Mouse (Mus musculus) gastrocnemius, postnatal 36 days (tissue): ENCODE results near the gene Bcl7a. TPM values are rescaled to one million over a fixed set of nuclear protein-coding genes. Genes with fewer than 3 reads are reported as not detected.
A peak's percentile ranks its signal among the peaks of the same experiment; 100 is the strongest.

ENCODE experiments used
- DNase-seq, 2 experiments: peaks; one replicate each; pipeline ENCODE4 v3.0.0; 2022
- intact Hi-C: fragments of 180-260 bp; cut with DNase I; formaldehyde crosslinking; loops from one replicate; pipeline ENCODE4 v1.15.1; 2025
- total RNA-seq, 2 experiments: library from RNA; stranded (reverse); gene quantifications; 2 replicates each; pipeline ENCODE4 v1.2.3; 2021

Bcl7a gene
- total RNA-seq, 2 experiments from 2014 or later, result 6.6 to 10.7 TPM

DNA sequence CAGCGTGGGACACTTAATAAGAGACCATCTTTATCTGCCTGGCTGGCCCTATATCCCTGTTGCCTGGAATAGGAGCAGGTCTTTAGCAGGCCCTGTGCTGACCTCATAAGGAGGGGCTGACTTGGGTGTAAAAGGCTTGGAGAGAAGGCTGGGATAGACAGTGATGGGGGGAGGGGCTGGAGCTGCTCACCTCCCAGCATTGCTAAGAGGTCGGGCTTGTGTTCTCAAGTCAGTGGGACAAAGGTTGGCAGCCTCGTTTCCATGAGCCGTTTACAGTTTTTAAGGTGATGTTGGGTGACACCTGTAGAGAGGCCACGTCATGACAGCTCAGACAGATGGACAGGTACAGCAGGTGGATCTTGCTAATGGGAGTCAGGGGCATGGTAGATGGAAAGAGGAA, 26.4 kb downstream of the Bcl7a start:
- intact Hi-C loops, result no loop called here
- DNase-seq, result no peak

GRCm38 (mm10) chr5:123375262-123375661, 31.6 kb downstream of the Bcl7a start:
- intact Hi-C loops, result loop anchor here (5.0 kb wide), 1 partner anchor 152 kb away; the partner anchor contains the start of gene Gm49027
- no peak for DNase-seq

GRCm38 (mm10) chr5:123375793-123376452, 32.3 kb downstream of the Bcl7a start:
- no peak for DNase-seq
- intact Hi-C loops, result loop anchor here (2.0 to 5.0 kb wide), 2 partner anchors 61 to 151 kb away; partner anchors contain the start of gene Gm49027

DNA sequence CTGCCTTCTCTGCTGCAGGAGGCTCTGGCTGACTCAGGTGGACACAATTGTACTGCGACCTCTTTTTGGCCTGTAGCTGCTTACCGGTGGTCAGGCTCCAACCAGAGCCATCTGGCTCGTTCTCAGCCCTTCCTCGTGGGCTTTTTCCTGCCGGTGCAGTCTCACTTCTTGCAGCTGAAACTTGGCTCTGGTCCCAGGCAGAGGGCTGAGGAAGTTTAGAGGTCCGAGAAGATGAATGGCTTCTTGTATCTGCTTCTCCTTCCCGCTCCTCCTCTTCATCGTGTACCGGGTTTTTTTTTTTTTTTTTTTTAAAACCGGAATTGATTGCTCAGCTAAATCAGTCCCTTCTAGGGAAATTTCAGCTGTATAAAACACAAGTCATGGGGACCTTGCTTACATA, 32.9 kb downstream of the Bcl7a start:
- intact Hi-C loops, result loop anchor here (2.0 to 5.0 kb wide), 2 partner anchors 60 to 151 kb away; partner anchors contain the start of gene Gm49027
- peak in 1 of 2 experiments; percentile 61 for DNase-seq

DNA sequence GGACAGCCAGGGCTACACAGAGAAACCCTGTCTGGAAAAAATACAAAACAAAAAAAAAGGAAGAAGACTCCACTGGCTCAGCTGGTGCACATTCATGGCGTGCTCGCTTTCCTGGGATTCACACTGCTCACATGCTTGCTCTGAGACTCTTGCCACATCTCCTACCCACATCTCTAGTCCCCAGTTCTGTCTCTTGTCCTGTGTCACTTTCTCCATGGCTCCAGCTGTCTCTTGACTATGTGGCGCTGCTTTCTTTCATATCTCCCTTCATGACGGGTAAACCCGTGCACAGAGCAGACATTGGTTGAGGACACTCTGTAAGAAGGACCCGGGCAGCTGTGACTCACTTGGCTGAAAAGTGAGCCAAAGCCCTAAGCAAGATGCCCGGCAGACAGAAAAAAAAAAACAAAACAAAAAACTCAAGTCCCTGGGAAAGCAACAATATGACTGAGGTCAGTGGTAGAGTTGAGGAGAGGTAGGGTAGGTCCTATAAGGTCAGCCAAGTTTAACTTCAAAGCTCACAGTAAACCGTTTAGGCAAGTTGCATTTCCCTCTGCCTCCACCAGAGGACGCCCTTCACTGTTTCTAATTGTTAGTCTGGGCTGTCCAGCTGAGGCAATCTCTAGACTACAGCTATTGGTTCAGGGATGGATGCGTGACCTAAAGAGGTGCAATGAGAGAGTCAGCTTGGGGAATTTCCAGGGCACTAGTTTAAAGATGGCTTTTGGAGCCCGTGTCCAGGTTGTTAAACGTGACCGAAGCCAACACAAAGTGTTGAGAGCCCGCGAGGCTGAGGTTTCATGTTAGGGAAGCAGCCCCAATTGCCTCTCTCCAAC, 33.7 kb downstream of the Bcl7a start:
- intact Hi-C loops, result loop anchor here (2.0 to 5.0 kb wide), 2 partner anchors 59 to 150 kb away; partner anchors contain the start of gene Gm49027
- peak; percentile 78 for DNase-seq

DNA sequence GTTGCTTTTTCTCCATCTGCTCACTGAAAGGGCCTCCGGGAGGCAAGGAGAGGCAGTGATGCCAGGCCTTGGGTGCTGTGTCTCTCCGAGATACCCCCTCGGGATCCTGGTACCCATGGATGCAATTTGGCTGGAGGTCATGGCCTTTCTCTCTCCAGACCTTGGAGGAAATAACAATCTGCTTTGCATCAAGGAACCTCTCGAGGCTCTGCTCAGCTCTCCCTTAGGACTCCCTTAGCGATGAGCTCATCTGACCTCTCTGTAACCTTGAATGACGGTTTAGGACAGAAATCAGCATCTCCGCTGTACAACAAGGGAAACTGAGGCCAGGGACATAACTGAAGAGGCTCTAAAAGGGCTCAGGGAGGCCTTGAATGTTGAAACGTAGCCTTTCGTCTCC, 35.1 kb downstream of the Bcl7a start:
- intact Hi-C loops, result loop anchor here (5.0 kb wide), 1 partner anchor 149 kb away; the partner anchor contains the start of gene Gm49027
- no peak for DNase-seq

- intact Hi-C loops, result loop anchor here (5.0 kb wide), 1 partner anchor 148 kb away; the partner anchor contains the start of gene Gm49027
- DNase-seq, result no peak
These were observed 35.9 kb downstream of the Bcl7a start for GRCm38 (mm10) chr5:123379504-123379931.

GRCm38 (mm10) chr5:123381968-123382367, 38.3 kb downstream of the Bcl7a start:
- DNase-seq, result no peak

DNA sequence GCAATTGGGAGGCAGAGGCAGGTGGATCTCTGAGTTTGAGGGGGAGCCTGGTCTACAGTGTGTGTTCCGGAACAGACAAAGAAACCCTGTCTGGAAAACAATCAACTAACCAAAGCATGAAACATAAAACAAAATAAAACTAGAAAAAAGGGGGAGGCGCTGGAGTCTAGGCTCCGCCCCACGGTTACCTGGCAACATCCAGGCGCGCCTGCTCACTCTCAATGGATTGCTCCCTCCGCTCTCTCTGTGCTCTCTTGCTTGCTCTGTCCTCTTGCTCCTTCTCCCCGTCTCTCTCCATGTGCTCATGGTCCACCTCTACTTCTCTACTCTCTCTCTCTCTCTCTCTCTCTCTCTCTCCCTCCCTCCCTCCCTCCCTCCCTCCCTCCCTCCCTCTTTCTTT, 39.1 kb downstream of the Bcl7a start:
- no peak for DNase-seq
- intact Hi-C loops, result no loop called here

More at GRCm38 (mm10) chr5:123381968-123382367, 38.3 kb downstream of the Bcl7a start:
- intact Hi-C loops, result no loop called here

- intact Hi-C loops, result no loop called here
- no peak for DNase-seq
These were observed 44.8 kb downstream of the Bcl7a start for GRCm38 (mm10) chr5:123388452-123388851.

DNA sequence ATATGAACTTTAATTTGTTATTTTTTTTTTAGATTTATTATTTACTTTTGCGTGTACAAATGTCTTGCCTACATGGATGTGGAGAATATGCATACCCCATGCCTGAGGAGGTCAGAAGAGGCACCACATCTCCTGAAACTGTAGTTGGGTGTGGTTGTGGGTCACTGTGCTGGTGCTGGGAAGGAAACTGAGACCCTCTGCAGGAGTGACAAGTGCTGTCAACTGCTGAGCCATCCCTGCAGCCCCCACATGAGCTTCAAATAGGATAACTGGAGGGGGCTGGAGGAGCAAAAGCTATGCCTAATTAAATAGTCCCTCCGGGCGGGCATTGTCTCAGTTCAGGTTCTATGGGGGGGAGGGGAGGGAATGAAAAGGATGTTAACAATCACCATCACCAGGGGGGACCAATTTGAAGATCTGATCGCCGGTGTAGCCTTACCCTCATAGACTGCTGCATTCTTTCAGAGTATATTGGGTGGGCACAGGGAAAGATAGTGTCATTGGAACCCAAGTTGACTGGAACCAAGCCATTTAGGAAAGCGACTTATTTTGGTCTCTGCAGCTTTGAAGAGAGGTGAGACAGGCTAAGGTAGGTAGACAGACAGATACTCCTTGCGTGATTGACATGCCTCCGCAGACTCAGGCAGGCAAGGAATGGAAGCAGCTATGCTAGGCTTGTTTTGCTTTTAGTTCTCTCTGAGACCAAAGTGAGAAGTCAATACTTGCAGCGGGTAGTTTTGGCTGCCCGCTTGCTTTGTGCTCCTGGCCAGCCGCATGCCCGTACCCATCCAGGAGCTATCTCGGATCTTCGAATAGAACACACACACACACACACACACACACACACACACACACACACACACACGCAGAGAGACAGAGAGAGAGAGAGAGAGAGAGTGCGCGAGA, 47.2 kb downstream of the Bcl7a start:
- intact Hi-C loops, result no loop called here
- DNase-seq, result no peak

- intact Hi-C loops, result no loop called here
- DNase-seq, result no peak
These were observed 47.8 kb downstream of the Bcl7a start for GRCm38 (mm10) chr5:123391442-123391809.

- DNase-seq, result no peak
- intact Hi-C loops, result no loop called here
These were observed 50.2 kb downstream of the Bcl7a start for GRCm38 (mm10) chr5:123393786-123394302.

DNA sequence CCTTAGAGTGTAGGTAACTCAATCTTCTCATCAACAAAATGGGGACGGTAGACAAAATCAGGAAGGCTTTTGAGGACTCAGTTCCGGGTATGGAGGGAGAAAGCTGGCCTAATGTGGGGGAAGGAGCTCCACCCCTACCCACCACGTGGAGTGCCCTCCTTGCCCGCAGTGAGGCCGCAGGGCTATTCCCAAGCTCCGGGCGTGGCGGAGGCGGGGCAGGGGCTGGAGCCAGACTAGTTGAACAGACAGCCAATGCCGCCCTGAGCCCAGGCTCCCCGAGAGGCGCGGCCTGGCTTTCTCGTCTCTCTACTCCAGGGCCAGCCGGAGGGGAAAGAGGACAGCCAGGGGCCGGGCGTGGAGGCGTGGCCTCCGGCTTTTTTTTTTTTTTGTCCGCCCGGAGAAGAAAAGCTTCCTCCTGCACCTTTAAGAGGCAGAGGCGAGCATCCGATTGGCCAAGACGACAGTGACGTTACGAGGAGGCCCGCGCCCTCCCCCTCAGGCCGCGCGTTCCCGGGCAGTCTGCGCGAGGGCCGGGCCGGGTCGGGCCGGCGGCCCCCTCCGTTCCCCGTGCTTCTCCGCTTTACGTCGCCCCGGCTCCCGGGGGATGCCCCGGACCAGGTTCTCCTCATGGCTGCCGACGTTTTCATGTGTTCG, 50.8 kb downstream of the Bcl7a start, which contains the start of gene Mlxip:
TSS of gene Mlxip (plus strand) at position 496 of the 654 bp plus-strand sequence.
- DNase-seq, result peak; percentile 92 to 94
- intact Hi-C loops, result no loop called here

- DNase-seq, result no peak
These were observed 51.6 kb downstream of the Bcl7a start for GRCm38 (mm10) chr5:123394957-123395881.

DNA sequence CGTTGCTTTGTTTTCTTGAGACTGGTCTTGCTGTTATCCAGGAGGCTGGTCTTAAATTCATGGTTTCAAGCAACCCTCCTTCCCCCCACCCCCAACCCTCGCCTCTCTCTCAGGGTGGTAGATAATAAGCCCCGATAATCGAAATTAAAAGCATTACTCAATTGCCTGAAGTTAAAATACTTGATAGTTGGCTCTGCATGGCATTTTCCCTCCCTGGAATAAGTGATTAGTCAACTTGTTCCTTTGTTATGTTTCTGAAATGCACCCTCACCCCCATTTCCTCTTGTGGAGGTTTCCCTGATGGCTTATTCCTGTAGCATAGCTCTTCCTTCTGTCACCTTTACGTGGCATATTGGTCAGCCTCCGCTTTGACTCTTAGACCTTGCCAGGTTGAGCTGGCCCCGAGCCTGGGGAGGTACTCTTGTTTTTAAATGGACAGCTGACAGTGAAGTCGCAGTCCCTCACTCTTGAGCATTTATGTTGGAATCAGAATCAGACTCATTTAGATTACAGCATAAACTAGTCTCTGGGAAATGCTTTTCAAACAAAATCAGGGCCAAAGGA, 53.3 kb downstream of the Bcl7a start:
- intact Hi-C loops, result loop anchor here (5.0 kb wide), 1 partner anchor 35 kb away; no protein-coding TSS in a partner anchor
- DNase-seq, result no peak

More at GRCm38 (mm10) chr5:123394957-123395881, 51.6 kb downstream of the Bcl7a start:
- intact Hi-C loops, result loop anchor here (5.0 kb wide), 1 partner anchor 37 kb away; no protein-coding TSS in a partner anchor

GRCm38 (mm10) chr5:123397786-123398185, 54.2 kb downstream of the Bcl7a start:
- intact Hi-C loops, result loop anchor here (5.0 kb wide), 1 partner anchor 35 kb away; no protein-coding TSS in a partner anchor
- peak in 1 of 2 experiments; percentile 34 for DNase-seq
